Mouse (Mus musculus) heart, adult 2 months (tissue): ENCODE data around the gene Zscan2.

Source experiments
- CTCF ChIP-seq: fragments of 200-600 bp; IDR thresholded peaks from 2 replicates; pipeline ENCODE4 v1.8.1; 2022; ENCODE audit warnings: antibody characterized with exemption, mild to moderate bottlenecking, moderate library complexity
- EP300 ChIP-seq: fragments of 200-500 bp; IDR thresholded peaks from 2 replicates; pipeline ENCODE4 v1.6.1; 2011; ENCODE audit warnings: low read depth, low read length, control low read depth; ENCODE audit not compliant: insufficient read depth
- POLR2A ChIP-seq: fragments of 200-500 bp; IDR thresholded peaks from 2 replicates; pipeline ENCODE4 v1.6.1; 2011; ENCODE audit warnings: mild to moderate bottlenecking, low read depth, low read length, control low read depth; ENCODE audit not compliant: insufficient read depth

GRCm38 (mm10) chr7:80850520-80850919 lies 10.2 kb upstream of the Zscan2 start:
- no peak for TF ChIP-seq EP300
- no peak for TF ChIP-seq POLR2A
- no peak for TF ChIP-seq CTCF
